Mouse (Mus musculus): ENCODE results near the gene Siah2. TPM values are rescaled to one million over a fixed set of nuclear protein-coding genes. Genes with fewer than 3 reads are reported as not detected.

Gene Siah2
- 10.8 and 10.9 TPM in 2 replicates for polyA plus RNA-seq (2015; fragmentation: Nextera tagmentation; extraction: Ambion mirVana)

DNA sequence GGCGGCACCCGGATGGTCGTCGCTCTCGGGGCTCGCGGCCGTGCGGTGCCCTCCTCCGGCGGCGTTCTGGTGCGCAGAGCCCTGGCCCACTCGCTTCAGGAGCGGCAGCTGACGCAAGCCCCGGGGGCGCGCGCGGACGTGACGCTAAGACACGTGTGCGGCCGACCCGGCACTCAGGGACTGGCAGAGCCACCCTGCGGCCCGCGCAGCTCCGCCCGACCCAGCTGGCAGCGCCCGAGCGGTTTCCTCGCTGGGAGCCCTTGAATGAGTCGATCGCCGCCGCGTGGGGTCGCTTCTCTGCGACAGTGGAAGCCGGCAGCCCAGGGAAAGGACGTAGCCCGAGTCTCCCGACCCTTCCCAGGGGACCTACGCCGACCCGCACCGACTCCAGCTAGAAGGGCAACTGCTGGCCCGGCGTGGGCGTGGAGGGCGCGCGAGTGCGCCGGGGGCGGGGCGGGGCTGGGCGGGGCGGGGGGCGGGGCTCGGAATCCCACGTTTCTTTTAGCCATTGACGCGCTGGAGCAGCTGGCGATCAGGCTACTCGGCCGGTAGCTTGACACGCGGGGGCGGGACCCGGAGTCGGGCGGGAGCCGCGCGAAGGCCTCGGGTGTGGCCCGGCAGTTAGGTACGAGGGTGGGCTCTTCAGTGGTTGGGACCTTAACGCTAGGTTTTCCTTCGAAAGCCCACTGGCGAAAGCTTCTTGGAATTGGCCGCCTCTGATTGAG is at the start of gene Siah2:
Gene Siah2, minus strand, starts transcription at position 404 of the 725 bp plus-strand sequence.
- WGBS = under 1% methylated on average over 77 of the region's 87 CpGs
- Histone ChIP-seq H3K27me3 (0 out of 2 replicates have a peak, but pooled peaks cover 2% of the 10 kb centered on the region), H3K4me1 (replicated peaks) (peaks cover 28% of the 10 kb centered on the region), H3K9me3 (no peaks in the 10 kb centered on the region), H3K27ac (replicated peaks) (peak within 1 kb of the TSS; percentile 94), H3K9ac (peak within 1 kb of the TSS; percentile 87), H3K4me3 (peak within 1 kb of the TSS; percentile 73), H3K36me3 (no peaks in the 10 kb centered on the region), H3K4me2 (peak within 1 kb of the TSS; percentile 79)
- ATAC-seq (ENCODE audit: low FRiP score, low read depth) = peak; percentile 97

DNA sequence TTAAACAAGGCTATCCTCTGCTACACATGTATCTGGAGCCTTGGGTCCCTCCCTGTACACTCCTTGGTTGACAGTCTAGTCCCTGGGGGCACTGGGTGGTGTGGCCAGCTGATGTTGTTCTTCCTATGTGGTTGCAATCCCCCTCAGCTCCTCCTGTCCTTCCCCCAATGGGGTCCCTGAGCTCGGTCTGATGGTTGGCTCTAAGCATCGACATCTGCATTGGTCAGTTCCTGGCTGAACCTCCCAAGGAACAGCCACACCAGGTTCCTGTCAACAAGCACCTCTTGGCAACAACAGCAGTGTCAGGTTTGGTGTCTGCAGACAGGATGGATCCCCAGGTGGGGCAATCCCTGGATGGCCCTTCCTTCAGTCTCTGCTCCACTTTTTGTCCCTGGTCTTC is 47.3 kb upstream of the Siah2 start:
- Histone ChIP-seq H3K9ac (no peak overlapping the region), H3K27ac (replicated peaks) (no peak overlapping the region), H3K36me3 (no peaks in the 10 kb centered on the region), H3K9me3 (no peaks in the 10 kb centered on the region), H3K4me3 (no peak overlapping the region), H3K4me2 (no peak overlapping the region), H3K4me1 (replicated peaks) (peaks cover 5% of the 10 kb centered on the region; the same call in 1 of the 2 replicates), H3K27me3 (no peaks in the 10 kb centered on the region)
- 62% methylated on average over 2 of the region's 2 CpGs for WGBS
- ATAC-seq (ENCODE audit: low FRiP score, low read depth) = no peak

DNA sequence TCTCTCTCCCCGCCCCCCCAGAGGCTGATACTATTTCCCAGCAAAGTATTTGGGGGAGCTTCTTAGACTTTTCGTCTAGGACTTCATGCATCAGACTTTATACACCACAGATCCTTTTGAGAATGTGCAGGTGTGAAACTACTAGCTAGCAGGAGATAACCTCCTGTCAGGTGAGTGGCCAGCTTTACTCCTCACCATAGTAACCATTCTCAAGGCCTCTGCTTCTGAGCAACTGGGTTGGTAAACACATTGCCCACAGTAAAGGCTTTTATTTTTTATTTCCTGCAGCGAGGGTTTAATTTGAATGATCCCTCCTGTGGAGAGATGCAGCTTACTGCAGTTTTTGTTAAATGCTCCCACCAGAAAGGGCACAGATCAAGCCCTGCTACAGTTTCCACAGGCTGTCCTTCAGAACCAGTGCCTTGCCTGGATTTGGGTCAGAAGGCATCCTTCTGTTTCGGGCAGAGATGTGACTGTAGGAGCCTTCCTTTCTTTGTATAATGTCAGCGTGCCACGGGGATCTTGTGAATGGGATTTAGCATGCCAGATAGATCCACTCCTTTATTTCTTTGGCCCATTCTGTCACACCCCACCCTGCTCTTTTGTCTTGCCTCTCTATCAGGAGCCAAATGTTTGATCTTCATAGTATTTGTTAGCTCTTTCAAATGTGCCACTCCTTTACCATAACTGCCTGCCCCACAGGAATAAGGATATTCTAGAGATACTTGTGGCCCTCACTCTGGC is 46.3 kb upstream of the Siah2 start:
- 0 out of 2 replicates have a peak, but pooled peaks have one; percentile 45 for ATAC-seq (ENCODE audit: low FRiP score, low read depth)
- Histone ChIP-seq H3K4me3 (no peak overlapping the region), H3K27ac (replicated peaks) (no peak overlapping the region), H3K4me2 (no peak overlapping the region), H3K4me1 (replicated peaks) (peaks cover 5% of the 10 kb centered on the region; the same call in 1 of the 2 replicates), H3K9ac (0 out of 2 replicates have a peak overlapping the region, but pooled peaks have one; percentile 10), H3K36me3 (no peaks in the 10 kb centered on the region), H3K27me3 (no peaks in the 10 kb centered on the region), H3K9me3 (no peaks in the 10 kb centered on the region)
- 9% methylated on average over 6 of the region's 6 CpGs for WGBS

DNA sequence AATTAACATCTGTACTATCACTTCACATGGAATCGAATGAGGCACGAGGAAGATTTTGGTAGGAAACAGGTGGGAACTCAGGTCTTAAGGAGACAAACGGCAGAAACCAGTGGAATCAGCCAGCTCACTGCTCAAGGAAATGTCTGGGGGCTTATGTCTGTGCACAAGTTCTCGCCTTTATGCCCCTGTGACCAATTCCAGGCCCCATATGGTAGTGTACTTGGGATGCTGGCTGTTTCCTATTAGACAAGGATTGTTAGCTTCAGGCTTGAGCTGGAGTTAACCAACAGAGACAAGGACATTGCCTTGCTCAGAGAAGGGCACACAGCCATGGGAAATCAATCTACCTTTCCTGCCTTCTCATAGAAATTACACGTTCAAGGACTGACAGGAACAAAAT is 39.3 kb upstream of the Siah2 start:
- Histone ChIP-seq H3K9me3 (no peaks in the 10 kb centered on the region), H3K9ac (no peak overlapping the region), H3K4me1 (replicated peaks) (no peaks in the 10 kb centered on the region), H3K4me3 (no peak overlapping the region), H3K36me3 (no peaks in the 10 kb centered on the region), H3K4me2 (no peak overlapping the region), H3K27ac (replicated peaks) (no peak overlapping the region), H3K27me3 (no peaks in the 10 kb centered on the region)
- 64% methylated on average over 5 of the region's 5 CpGs for whole genome bisulfite sequencing
- ATAC-seq (ENCODE audit: low FRiP score, low read depth) = no peak

DNA sequence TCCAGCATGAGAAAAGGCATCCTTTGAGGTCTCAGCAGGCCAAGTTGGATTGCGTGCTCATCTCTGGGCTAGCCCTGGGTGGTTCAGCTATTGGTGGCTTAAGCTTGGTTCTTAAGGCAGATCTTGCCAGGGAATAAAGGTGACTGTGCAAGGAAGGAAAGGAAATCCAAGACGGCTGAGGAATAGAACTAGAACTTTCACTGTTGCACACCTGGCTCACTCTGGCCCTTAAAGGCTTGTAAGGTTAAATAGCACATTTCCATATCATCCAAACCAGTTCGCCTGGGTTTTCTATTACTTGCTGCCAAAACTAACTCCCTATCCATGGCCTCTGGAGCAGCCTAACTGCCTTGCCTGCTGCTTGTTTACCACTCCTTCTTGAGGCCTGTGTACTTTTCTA is 38.4 kb upstream of the Siah2 start:
- Histone ChIP-seq H3K27me3 (no peaks in the 10 kb centered on the region), H3K4me2 (no peak overlapping the region), H3K27ac (replicated peaks) (no peak overlapping the region), H3K36me3 (no peaks in the 10 kb centered on the region), H3K9ac (no peak overlapping the region), H3K4me3 (no peak overlapping the region), H3K9me3 (no peaks in the 10 kb centered on the region), H3K4me1 (replicated peaks) (no peaks in the 10 kb centered on the region)
- no peak for ATAC-seq (ENCODE audit: low FRiP score, low read depth)
- 87% methylated on average over 3 of the region's 3 CpGs for WGBS

DNA sequence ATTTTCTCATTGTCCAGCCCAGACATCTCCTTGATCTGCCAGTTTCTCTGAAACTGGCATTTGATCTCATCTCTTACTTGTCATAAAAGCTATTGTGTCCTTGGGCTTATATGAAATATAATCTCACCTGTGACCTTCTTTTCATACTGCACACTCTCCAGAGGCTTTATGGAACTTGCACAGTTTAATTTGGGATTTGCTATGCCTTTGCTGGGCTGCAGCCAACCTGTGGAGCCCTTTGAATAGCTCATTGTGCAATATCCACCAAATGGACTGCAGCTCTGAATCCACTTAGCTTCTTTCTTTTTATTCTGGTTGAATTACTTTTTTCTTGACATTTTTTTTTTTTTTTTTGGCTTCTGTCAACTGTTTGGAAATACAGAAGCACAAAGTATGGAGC is 37.3 kb upstream of the Siah2 start:
- H3K4me1 ChIP-seq (replicated peaks) = no peaks in the 10 kb centered on the region
- H3K36me3 ChIP-seq = no peaks in the 10 kb centered on the region
- no peak overlapping the region for H3K4me2 ChIP-seq
- no peaks in the 10 kb centered on the region for H3K27me3 ChIP-seq
- no peak for ATAC-seq (ENCODE audit: low FRiP score, low read depth)
- no peak overlapping the region for H3K9ac ChIP-seq
- H3K27ac ChIP-seq (replicated peaks) = no peak overlapping the region
- H3K4me3 ChIP-seq = no peak overlapping the region
- H3K9me3 ChIP-seq = no peaks in the 10 kb centered on the region

DNA sequence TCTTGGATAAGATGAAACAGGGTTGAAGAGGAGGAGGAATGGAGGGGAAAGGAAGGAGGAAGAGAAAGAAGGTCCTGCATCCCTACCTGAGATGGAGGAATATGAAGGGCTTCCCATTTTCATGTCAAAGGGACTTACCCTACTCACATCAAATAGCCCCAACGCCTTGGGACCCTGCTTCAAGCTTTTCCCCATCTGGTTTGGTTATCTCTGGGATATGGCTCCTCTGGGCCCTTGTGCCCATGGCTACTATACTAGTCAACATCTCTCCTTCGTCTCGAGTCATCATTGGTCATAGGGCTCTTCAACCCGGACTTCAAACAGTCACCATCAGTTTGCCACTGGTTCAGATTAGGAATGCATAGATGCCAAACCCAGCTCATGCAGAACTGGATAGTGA is 35.4 kb upstream of the Siah2 start:
- WGBS = 87% methylated on average over 4 of the region's 4 CpGs

DNA sequence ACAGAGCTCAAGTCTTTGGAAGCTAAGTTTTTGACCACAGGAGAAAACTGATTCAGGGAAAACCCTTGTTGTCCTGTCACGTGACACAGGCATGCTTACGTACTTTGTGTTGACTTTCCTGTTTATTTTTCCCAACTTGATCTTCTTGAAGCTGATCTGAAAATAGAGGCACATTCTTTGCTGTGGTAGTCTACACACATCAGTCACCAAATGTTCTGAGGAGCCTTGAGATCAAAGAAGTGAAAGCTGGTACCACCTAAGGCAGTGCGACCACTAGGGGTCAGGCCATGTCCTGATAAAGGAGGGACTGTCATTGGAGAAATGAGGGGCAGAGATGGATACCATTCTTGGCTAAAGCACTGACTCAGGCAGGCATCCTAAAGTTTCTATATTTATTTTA is 34.8 kb upstream of the Siah2 start:
- H3K27me3 ChIP-seq = no peaks in the 10 kb centered on the region
- WGBS = 37% methylated on average over 3 of the region's 3 CpGs
- ATAC-seq (ENCODE audit: low FRiP score, low read depth) = 0 out of 2 replicates have a peak, but pooled peaks have one; percentile 48
- H3K9me3 ChIP-seq = no peaks in the 10 kb centered on the region
- H3K4me2 ChIP-seq = no peak overlapping the region
- no peaks in the 10 kb centered on the region for H3K4me1 ChIP-seq (replicated peaks)
- no peak overlapping the region for H3K27ac ChIP-seq (replicated peaks)
- no peak overlapping the region for H3K9ac ChIP-seq
- no peak overlapping the region for H3K4me3 ChIP-seq
- H3K36me3 ChIP-seq = no peaks in the 10 kb centered on the region

More for the DNA sequence above, 35.4 kb upstream of the Siah2 start:
- Histone ChIP-seq H3K36me3 (no peaks in the 10 kb centered on the region), H3K9me3 (no peaks in the 10 kb centered on the region), H3K27me3 (no peaks in the 10 kb centered on the region), H3K4me3 (no peak overlapping the region), H3K4me2 (no peak overlapping the region), H3K4me1 (replicated peaks) (no peaks in the 10 kb centered on the region), H3K9ac (no peak overlapping the region), H3K27ac (replicated peaks) (no peak overlapping the region)
- no peak for ATAC-seq (ENCODE audit: low FRiP score, low read depth)

DNA sequence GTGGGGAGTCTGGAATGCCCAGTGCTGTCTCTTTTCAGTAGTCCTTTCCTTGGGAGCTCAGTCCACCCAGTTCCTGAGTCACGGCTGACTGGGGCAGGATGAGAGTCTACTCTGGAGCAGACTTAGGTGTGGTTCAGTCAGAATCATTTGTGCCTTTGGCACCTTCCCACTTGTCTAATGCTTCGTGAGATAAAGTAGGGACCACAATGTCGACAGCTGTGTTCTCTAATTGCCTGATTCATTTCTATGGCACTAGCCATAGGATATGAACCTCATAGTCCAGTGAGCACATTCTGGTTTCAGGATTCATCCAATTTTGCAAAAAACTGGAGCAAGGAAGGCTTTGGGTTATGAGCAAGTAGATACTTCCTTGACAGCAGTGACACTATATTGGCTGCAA is 34.2 kb upstream of the Siah2 start:
- Histone ChIP-seq H3K4me1 (replicated peaks) (no peaks in the 10 kb centered on the region), H3K27ac (replicated peaks) (no peak overlapping the region), H3K27me3 (no peaks in the 10 kb centered on the region), H3K4me3 (no peak overlapping the region), H3K36me3 (no peaks in the 10 kb centered on the region), H3K9me3 (no peaks in the 10 kb centered on the region), H3K9ac (no peak overlapping the region), H3K4me2 (no peak overlapping the region)
- ATAC-seq (ENCODE audit: low FRiP score, low read depth) = no peak
- 84% methylated on average over 3 of the region's 3 CpGs for WGBS

DNA sequence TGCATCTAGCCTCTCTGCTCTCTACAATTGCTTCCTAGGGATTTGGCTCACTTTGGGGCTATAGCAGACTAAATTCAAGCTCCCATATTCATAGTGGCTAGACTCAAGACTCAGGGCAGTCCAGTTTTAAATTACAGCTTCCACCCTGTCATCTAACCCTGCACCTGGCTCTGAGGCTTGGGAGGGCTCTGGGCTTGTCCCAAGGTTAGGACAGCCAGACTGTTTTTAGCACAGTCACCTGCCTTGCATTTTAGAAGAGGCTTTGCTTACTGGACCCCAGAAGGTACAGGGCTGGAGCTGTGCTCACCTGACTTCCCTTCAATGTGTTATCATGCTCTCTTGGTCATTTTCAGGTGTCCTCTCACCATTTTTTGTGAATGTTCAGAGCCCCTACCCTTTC is 32.6 kb upstream of the Siah2 start:
- ATAC-seq (ENCODE audit: low FRiP score, low read depth) = no peak
- H3K4me3 ChIP-seq = no peak overlapping the region
- H3K27ac ChIP-seq (replicated peaks) = no peak overlapping the region
- no peaks in the 10 kb centered on the region for H3K36me3 ChIP-seq
- H3K4me2 ChIP-seq = no peak overlapping the region
- no peaks in the 10 kb centered on the region for H3K27me3 ChIP-seq
- H3K4me1 ChIP-seq (replicated peaks) = no peaks in the 10 kb centered on the region
- H3K9me3 ChIP-seq = no peaks in the 10 kb centered on the region
- no peak overlapping the region for H3K9ac ChIP-seq

DNA sequence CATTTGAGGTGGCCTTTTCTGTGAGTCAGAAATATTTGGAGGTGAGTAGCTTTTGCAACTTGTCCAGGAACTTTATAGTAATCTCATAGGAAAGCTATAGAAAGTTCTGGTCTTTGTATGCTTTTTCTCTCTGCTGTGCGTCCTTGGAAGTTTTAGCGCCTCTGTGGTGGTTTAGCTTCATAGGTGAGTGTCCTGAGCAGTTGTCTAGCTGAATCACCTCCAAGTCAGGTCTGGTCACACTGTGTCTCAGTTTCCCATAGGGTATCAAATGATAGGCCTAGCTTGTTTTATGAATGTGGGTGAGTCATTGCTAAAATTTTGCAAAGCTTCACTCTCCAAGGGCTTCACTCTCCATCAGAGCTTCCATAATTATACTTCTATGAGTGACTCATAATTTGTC is 31.5 kb upstream of the Siah2 start:
- H3K9ac ChIP-seq = no peak overlapping the region
- 98% methylated on average over 2 of the region's 2 CpGs for WGBS

DNA sequence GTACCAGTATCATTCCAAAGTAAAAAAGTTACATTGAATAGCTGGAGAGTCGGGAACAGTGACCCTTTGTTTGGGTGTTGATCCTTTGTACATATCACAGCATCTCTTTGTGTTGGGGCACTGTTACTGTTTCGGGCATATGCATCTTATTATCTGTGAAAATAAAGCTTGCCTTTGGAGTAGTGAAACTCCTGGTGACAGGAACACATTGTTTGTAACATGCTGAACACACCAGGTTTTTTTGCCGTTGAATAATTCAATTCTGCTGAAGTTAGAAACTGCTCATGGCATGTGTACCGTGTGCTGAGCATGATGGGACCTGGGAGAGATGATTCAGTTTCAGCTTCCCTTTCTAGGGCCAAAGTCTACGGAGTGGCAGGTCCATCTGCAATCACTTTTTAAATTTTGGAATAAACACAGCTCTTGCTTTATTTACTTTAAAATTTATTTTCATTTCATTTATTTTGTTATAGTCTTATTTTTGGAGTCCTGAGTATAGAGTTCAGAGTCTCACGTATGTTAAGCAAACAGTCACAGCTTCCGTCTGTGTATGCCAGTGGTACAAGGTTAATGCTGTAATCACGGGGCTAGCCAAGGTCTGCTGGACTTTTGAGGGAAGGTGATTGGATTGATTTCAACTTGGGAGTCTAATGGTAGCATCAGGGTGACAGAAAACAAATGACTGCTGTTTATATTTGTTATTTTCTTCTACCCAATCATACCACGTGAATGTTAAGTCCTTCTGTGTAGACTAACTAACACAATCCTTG is 27.4 kb upstream of the Siah2 start:
- Histone ChIP-seq H3K36me3 (no peaks in the 10 kb centered on the region), H3K9me3 (no peaks in the 10 kb centered on the region), H3K27me3 (no peaks in the 10 kb centered on the region), H3K4me3 (no peak overlapping the region), H3K4me2 (no peak overlapping the region), H3K9ac (no peak overlapping the region), H3K4me1 (replicated peaks) (no peaks in the 10 kb centered on the region), H3K27ac (replicated peaks) (no peak overlapping the region)
- no peak for ATAC-seq (ENCODE audit: low FRiP score, low read depth)
- WGBS = 57% methylated on average over 9 of the region's 9 CpGs

More for the DNA sequence above, 31.5 kb upstream of the Siah2 start:
- H3K27me3 ChIP-seq = no peaks in the 10 kb centered on the region
- H3K27ac ChIP-seq (replicated peaks) = no peak overlapping the region
- H3K4me1 ChIP-seq (replicated peaks) = no peaks in the 10 kb centered on the region
- no peak overlapping the region for H3K4me3 ChIP-seq
- H3K36me3 ChIP-seq = no peaks in the 10 kb centered on the region
- H3K9me3 ChIP-seq = no peaks in the 10 kb centered on the region
- H3K4me2 ChIP-seq = no peak overlapping the region
- no peak for ATAC-seq (ENCODE audit: low FRiP score, low read depth)

Measured in hindbrain, embryonic 15.5 days (tissue).